Mouse (Mus musculus): ENCODE measurements around the gene Serpina3g. TPM values are rescaled to one million over a fixed set of nuclear protein-coding genes. Genes with fewer than 3 reads are reported as not detected.

Gene Serpina3g
- polyA plus RNA-seq (2012; fragmentation: generic; extraction: Trizol): 10 to 100 TPM in 1 of 2 experiments, 1 to 10 TPM in 1; 1.7 to 11.9 TPM

DNA sequence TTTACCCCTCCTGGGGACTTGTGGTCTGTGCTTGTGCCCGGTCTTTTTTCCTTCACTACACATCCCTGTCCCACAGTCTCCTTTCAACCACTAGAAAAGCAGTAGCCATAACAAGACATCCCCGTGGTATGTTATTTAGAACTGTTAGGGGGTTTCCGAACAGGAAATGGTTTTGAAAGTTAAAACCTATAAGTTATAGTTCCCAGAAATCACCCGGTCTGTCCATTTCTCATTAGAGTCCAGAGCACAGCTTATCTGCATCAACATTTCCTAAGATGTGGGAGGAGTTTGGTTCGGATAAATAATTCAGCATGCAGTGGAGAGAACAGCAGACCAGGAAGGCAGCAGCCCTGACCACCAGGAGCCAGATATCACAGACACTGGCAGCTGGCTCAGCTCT lies at the start of gene Serpina3g:
Gene Serpina3g (plus strand): TSS at position 331 of the 400 bp plus-strand sequence.

DNA sequence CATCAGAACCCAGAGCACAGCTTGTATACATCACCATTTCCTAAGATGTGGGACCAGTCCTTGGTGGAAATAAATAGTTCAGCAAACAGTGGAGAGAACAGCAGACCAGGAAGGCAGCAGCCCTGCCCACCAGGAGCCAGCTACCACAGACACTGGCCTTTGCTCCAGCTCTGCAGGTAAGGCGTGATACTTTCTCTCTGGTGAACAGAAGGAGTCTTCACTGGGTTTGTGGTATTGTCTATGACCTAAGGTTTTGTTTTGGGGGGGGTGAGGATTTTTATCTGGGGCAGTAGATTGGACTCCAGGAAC lies 21.6 kb upstream of the Serpina3g start, which contains the start of gene Serpina3f:
Gene Serpina3f (plus strand): TSS at position 100 of the 309 bp plus-strand sequence.

DNA sequence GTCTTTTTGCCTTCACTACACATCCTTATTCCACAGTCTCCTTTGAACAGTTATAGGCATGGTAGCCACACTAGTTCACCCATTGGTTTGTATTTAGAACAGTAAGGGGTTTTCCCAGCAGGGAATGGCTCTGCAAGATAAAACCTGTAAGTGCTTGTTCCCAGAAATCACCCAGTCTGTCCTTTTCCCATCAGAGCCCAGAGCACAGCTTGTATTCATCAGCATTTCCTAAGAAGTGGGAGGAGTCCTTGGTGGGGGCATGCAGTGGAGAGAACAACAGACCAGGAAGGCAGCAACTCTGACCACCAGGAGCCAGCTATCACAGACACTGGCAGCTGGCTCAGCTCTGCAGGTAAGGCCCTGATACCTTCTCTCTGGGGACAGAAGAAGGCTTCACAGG lies 26.8 kb downstream of the Serpina3g start, which contains the start of gene Serpina3i:
Gene Serpina3i (plus strand): TSS at position 260 of the 400 bp plus-strand sequence.

Other genes with a start within 250 kb of the Serpina3g start
- gene Serpina11, start 246.3 kb upstream of the Serpina3g start, polyA plus RNA-seq (2012; fragmentation: generic; extraction: Trizol): not detected
- under 1 TPM; 0.04 to 0.05 TPM for gene Serpina9, start 222.5 kb upstream of the Serpina3g start, polyA plus RNA-seq (2012; fragmentation: generic; extraction: Trizol)
- not detected for gene Serpina12, start 191.8 kb upstream of the Serpina3g start, polyA plus RNA-seq (2012; fragmentation: generic; extraction: Trizol)
- gene Serpina5, start 135.1 kb upstream of the Serpina3g start, polyA plus RNA-seq (2012; fragmentation: generic; extraction: Trizol): not detected
- gene Serpina3a, start 123.5 kb upstream of the Serpina3g start, polyA plus RNA-seq (2012; fragmentation: generic; extraction: Trizol): not detected
- gene Serpina3b, start 108.2 kb upstream of the Serpina3g start, polyA plus RNA-seq (2012; fragmentation: generic; extraction: Trizol): not detected
- not detected for gene Serpina3c, start 82.4 kb upstream of the Serpina3g start, polyA plus RNA-seq (2012; fragmentation: generic; extraction: Trizol)
- gene Serpina3f, start 21.7 kb upstream of the Serpina3g start, polyA plus RNA-seq (2012; fragmentation: generic; extraction: Trizol): under 1 TPM in 1 of 2 experiments, not detected in 1; 0.06 TPM
- gene Serpina3i, start 26.9 kb downstream of the Serpina3g start, polyA plus RNA-seq (2012; fragmentation: generic; extraction: Trizol): under 1 TPM in 1 of 2 experiments, not detected in 1; 0.11 TPM
- not detected for gene Serpina3j, start 78.3 kb downstream of the Serpina3g start, polyA plus RNA-seq (2012; fragmentation: generic; extraction: Trizol)
- gene Serpina3k, start 102.2 kb downstream of the Serpina3g start, polyA plus RNA-seq (2012; fragmentation: generic; extraction: Trizol): not detected
- not detected for gene Serpina3m, start 102.2 kb downstream of the Serpina3g start, polyA plus RNA-seq (2012; fragmentation: generic; extraction: Trizol)
- gene Serpina3n, start 170.5 kb downstream of the Serpina3g start, polyA plus RNA-seq (2012; fragmentation: generic; extraction: Trizol): under 1 TPM; 0.01 to 0.27 TPM
- gene Gsc, start 237.1 kb downstream of the Serpina3g start, polyA plus RNA-seq (2012; fragmentation: generic; extraction: Trizol): under 1 TPM; 0.04 to 0.34 TPM

All from C3H10T1/2 (cell line).